Mouse (Mus musculus): ENCODE data around the gene Colgalt2.
"Not testable (repeated sequence)": the region's sequence is repeated elsewhere in the genome, so short reads cannot be mapped to it uniquely, and the experiment has no call there.

Colgalt2 gene

DNA sequence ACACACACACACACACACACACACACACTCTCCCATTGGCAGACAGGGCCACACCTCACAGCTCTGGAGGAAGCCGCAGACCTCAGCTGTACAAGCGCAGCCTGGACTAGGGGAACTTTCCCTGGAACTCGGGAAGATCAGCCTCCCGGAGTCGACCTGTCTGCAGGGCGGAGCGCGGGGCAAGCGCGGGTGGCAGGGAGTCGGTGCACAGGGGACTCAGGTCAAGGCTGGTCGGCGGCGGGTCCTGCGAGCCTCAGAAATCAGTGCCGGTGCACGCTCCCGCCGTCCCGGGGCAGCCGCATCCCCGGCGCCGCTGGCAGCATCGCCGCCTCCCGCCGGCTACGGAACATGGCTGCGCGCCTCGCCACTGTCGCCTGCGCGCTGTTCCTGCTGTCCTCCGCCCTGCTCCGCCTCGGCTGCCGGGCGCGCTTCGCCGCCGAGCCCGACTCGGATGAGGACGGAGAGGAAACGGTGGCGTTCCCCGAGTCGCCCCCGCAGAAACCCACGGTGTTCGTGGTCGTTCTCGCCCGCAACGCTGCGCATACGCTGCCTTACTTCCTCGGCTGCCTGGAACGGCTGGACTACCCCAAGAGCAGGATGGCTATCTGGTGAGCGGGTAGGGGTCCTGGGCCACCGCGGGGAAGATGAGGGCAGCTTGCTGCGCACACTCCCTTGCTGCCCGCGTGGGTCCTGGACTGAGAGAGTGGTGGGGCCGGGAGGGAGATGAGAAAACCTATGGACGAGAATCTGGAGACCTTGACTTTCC lies at the start of gene Colgalt2:
Colgalt2 (plus strand) TSS at position 41 of the 766 bp plus-strand sequence.
- DNase-seq = peak; percentile 70

DNA sequence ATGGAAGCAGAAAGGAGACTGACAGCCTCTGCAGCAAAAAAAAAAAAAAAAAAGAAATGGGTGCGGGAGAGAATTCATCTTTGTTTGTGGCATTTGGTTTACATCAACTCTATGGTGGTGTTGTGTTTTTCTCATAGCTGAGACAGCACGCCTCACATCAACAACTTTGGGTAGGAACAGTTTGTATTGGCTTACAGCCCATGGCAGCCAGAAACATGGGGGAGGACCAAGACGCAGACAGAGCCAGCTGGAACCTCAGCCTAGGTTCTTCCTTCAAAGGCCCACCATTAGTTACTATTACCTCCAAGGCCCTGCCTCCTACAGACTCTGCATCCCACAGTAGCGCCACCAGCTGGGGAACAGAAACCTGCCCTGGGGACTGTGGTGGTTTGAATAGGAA lies 42.9 kb upstream of the Colgalt2 start:
- no peak for DNase-seq

DNA sequence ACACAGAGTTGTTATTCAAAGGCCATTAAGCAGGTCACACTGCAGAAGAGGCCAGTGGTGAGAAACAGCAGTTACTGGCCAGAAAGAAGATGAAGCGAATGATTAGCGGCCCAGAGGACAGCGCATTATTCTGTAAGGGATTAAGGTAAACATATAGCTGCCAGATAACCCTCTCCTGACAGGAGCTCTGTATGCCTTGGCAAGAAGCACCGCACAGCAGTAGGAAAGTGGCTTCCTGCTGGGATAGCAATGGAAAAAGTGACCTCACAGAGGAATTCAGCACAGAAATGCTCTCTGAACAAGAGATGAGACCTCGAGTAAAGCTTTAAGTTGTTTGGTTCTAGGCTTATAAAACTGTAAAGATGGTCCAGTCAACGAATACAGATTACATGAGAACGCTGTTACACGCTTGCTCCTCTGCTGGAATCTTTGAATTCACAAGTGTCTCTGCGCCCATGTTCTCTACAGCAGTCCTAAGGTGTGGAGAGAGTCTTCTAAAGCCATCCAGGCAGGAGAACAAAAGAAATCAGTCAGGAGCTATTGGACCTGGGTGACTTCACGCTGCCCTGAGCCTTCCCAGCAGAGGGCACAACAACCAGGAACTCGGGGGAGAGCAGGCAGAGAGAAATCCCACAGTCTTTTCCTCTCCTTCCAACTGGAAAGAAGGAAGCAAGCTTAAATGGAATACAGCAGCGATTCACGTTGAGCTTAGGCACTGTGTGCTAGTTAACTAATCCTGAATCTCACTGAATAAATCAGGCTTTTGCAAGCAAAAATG lies 31.1 kb upstream of the Colgalt2 start:
- DNase-seq = no peak

DNA sequence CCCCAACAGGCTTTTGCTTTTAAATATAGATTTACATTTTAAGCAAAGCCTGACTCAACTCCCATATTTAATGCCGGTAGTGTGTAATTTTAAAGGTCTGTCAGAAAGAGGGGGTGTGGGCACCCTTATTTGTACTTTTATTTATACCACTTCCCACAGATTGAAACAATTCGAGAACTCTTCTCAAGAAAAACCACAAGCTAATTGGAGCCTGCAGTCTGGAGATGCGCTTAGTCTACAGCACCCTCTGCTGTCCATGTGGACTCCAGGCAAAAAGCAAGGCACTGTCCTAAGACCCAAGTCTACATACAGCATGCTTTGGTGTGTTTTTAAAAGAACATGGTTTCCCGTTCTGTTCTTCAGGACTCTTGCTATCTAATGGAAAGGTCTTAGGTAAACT lies 30.5 kb upstream of the Colgalt2 start:
- DNase-seq = peak; percentile 68

DNA sequence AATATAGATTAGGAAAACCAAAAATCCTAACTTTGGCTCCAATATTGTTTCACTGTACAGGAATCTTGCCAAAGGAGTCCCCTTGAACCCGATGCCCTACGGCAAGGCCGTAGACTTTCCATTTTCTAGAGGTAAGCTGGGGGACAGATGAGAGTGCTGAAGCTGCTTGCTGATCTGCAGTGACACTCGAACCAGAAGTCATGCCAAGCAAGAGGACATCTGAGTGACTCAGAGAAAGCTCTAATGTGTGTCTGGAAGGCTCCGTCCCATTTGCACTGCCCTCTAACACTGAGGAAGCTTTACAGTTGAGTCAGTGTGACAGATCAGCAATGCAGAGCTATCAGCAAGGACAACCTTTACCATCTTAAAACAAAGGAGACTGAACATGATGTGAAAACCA lies 21.3 kb upstream of the Colgalt2 start:
- no peak for DNase-seq

DNA sequence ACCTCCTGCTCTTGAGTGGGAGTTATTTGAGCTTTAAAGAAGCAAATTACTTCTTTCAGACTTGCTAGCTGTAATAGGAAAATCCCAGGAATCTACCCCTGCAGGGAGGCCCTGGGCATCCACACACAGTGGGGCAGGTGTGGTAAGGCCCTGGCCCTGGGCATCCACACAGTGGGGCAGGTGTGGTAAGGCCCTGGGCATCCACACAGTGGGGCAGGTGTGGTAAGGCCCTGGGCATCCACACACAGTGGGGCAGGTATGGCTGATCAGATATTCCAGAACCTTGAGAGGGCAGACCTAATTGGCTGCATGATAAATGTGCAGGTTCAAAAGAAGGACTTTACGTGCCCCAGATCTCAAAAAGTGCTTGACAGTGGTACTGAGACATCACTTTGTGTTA lies 15.0 kb upstream of the Colgalt2 start:
- DNase-seq = no peak

DNA sequence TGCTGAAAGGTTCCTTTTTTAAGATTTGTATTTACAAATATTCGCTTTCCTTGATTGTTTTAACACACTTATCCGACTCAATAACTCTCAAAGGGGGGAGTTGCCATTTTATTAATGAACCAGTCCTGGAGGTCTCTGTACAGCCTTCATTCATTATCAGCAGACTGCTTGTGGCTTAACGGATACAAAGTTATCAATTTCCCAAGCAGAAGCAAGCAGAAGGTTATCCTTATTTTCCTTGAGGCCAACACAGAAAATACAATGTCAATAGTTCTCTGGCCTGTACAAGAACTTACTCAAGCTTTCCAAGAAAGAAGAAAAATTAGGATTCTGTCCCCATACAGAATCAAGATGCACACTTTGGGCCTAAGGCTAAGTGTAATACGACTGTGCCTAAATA lies 13.9 kb upstream of the Colgalt2 start:
- DNase-seq = not testable (repeated sequence)

DNA sequence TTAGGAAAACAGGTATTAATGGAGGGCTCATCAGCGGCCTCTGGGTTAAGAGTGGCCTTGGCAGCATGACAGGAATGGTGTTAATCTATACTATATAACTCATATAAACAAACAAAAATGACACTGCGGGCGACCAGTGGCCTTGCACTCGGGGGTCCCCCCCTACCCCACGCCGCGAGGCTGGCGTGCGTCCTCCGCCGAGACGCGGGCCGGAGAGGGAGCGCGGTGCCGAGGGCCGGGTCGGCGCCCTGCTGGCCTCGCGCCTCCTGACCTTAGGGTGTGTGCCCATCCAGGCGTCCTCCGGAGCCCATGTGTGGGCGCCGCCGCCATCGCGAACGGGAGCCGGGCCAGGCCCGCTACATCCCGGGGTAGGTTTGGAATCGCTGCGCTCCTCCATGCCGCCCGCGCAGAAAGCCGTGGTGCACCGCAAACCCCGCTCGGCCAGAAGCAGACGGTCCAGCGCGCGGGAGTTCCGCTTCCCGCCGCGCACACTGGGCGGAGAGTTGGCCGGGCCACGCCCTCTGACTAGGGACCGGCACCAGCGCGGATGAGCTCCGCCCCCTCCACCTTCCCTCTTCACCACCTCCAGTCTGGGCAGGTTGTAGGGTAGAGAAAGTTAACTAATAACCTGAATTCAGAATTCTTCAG lies 13.3 kb upstream of the Colgalt2 start, which contains the start of gene Tsen15:
Tsen15 (minus strand) TSS at position 501 of the 648 bp plus-strand sequence.
- DNase-seq = peak; percentile 90

DNA sequence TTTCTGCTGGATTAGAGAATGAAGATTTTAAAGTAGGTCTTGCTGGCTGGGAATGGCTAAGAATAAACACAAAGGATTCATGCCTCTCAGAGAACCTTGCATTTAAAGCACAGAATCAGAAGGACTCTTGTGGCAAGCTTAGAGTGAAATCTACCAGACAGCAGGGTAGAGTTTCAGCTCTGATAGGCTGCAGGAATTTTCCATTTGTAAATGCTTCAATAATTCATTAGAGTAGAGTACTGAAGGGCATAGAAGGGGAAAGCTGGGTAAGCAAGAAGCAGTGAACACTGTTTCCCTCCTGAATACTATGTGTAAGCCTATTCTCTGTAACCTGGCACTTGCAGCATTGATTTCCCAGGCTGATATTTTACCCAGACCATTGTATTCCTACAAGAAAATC lies 10.4 kb upstream of the Colgalt2 start:
- DNase-seq = no peak

DNA sequence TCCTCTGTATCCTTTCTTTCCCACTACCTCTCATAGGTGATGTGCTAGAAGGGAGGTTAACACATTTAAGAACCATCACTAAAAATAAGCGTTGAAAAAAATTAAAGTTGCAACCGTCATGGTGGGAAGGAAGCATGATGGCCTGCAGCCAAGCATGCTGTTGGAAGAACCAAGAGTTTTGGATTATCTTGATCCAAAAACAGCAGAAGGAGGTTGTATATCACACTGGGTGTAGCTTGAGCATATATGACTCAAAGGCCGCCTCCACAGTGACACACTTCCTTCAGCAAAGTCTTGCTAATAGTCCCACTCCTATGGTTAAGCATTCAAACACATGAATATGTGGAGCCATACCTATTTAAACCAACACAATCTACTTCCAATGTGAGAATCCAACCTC lies 5.5 kb upstream of the Colgalt2 start:
- DNase-seq = peak; percentile 43

DNA sequence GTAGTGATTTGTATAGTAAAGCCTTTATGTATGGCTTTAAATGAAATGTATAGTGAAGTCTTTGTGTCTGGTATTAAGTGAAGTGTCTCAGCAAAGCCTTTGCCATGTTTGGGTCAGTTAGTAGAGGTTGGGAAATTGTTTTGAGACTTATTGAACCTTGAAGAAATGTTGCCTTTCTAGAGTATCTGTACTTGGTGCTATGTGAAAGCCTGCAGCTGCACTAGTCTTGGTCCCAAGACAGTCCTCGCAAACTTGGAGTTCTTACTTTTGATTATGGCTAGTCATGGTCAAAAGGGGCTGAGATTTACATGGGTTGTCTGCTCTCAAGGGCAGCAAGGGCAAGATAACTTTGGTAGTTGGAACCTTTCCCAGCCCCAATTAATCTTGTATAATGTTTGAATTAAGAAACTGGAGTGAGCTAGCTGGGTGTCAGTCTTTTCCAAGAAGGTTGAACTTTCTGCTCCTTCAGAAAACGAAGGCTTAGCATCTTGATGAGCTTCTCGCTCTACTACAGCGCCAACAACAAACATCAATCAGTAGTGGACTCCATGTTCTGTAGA lies 4.6 kb upstream of the Colgalt2 start:
- no peak for DNase-seq

DNA sequence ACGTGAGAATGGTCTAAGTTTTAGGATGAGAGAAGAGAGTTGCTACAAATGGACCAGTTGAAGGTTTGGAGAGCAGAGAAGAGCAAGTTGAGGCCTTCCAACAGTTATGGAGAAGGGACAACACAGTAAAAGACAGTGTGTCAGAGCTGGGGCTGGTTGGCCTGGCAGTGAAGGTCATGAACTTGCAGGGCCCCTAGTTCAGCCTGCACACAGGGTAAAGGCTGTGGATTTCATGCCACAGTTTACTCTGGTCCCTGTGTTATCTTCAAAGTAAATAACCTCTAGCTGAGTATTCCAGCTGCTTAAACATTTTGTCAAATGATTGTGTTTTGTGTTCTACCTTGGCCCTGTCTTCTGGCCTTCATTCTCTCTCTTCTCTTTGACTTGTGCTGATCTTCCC lies 922 bp upstream of the Colgalt2 start:
- DNase-seq = no peak

DNA sequence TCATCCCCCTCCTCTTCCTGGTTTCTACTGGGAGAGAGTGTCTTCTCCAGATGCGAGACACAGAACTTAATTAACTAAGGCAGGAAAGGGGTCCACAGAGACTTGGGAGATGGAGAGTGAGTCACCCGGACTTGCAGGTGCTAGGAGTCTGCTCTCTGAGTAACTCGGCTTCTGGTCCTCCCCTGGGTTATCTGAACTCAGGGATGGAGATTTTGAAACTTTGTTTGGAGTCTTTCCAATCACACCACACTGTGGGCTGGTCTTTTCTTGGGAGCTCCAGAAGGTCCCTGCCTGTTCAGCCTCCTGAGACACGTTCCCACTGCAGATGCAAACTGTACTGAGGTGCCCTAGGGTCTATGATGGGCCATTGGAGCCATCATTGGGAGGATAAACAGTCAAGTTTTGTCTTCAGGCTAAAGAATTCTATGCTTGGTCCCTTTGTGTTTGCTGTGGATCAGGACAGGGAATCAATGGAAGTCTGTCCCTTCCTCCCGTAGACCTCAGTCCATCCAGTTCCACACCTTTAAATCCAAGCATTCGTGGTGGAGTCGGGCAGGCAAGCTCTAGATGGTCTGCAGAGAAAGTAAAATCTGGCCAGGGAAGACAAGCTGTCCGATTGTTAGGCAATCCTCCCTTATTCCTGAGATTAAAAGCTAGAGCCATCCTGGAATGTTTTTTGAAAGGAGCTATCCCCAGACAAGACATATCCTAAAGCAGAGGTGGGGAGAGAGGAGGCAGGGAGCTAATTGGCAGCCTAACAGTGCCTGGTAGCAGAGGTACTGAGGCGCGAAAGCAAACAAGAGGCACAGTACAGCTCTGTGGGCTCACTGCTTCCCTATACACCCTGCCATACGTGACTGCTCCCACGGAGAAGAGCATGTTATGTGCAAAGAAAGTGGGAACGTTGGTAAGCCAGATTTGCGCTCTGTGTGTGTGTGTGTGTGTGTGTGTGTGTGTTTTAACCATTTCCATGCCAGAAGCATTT lies 1.2 kb downstream of the Colgalt2 start:
- DNase-seq = peak; percentile 31

DNA sequence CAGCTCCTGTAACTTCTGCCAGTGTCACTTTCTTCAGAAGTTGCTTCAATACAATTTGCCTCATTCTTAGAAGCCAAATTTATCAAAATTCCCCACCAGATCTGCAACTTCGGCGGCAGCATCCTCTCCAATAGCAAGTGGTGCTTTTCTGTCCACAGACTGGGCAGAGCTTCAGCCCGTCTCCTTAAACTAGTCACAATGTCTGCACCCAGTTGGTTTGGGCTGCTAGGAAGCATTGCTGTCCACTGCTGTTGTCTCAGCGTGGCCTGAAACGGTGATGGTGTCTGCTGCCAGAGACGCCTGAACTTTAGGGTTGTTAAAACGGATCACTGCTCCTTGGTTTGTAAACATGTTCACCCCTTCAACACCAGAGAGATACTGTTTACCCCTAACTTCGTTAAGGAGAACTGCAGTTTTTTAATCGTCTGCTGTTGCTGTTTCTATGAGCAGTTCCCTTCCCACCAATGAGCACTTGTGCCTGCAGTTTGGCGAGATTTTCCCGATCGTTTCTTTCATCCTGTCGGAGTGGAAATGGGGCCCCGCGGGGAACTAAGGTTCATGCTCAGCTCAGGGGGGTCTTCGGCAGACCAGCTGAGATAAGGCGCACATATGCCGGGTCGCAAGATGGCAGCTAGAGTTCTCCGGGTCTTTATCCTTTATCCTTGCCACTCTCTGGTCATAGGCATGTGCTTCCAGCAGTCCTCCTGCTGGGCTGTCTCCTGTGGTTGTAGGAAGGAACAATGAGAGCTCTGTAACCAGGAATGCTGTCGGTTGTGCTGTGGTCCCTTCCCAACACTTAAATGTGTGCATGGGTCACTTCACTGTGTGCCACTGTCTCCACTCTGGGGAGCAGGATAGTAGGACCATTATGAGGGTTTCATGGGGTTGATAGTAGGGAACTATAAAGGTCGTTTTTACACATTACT lies 7.7 kb downstream of the Colgalt2 start:
- DNase-seq = no peak

DNA sequence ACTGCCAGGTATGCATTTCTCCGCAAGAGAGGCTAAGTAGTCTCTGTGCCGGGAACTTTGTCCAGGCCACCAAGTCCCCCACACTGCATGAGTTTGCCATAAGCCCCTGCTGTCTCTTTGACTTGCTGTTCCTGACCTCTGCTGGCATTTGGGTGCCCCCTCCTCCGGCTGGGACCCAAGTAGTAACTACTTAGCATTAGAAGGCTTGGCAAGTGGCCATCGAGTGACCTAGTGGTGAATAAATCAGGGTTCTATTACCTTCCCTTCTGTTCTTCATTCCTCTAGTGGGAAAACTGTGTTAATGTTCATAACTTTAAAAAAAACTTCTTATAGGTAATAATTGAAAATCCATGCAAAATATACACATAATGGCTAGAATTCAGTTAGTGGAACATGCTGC lies 9.7 kb downstream of the Colgalt2 start:
- DNase-seq = no peak

DNA sequence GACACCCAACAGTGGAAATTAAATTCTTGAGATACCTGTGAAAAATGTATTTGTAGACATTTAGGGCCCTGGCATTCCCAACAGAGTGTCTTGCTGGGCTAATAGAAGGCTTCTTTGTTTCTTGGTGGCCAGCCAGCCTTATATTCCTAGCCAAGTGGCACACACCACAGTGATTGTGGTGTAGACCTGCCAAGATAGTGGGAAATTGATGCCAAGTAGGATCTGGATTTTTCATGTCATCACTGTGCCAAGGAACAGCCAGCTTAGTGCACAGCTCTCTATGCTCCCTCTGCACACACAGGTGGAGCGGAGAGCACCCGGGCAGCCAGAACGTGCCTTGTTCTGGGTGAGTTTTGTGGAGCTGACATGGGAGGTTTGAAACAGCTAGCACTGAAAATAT lies 11.0 kb downstream of the Colgalt2 start:
- DNase-seq = peak; percentile 10

DNA sequence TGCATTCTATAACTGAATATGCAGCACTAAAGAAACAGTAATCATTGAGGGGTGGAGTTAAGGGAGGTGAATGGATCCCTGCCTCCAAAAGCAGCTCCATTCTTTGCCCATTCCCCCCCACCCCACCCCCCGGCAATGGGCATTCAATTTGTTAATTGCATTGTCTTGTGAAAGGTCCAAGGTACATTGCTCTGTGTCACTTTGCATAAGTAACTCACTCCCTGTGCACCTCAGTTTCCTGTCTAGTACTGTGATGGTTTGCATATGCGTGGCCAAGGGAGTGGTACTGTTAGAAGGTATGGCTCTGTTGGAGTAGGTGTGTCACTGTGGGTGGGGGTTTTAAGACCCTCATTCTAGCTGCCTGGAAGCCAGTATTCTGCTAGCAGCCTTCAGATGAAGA lies 13.5 kb downstream of the Colgalt2 start:
- DNase-seq = no peak

DNA sequence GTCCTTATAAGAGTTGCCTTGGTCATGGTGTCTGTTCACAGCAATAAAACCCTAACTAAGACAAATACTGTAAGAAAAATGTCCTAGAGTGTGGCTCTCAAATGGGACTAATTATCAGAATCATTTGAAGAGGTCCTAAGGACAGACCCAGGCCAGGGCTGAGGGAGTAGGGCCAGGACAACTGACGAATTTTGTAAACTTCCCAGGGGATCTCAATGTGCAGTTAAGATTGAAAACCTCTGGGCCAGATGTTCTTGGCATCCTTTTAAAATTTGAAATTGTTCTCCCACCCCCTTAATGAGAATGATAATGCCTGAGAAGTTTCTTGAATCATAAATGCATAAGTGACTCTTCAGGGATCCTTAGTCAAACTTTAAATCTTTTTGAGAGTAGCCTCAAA lies 14.3 kb downstream of the Colgalt2 start:
- DNase-seq = no peak

DNA sequence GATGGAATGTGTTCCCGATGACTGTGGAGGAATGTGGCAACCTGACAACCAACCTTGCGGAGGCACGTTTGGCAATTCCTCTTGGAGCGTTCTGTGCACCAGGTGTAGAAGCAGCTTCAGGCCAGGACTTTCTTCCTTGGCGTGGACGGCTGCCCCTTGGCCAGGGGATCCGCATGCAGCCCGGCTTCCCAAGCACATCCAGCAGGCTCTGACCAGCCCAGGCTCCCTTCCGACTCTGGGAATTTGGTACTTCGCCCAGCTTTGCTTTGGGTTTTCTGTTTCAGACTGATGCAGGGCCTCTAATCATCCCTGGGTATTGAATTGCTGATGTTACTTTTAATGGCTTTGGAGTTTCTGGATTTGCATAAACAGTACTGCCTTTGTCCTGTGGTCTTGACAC lies 14.8 kb downstream of the Colgalt2 start:
- peak; percentile 20 for DNase-seq

DNA sequence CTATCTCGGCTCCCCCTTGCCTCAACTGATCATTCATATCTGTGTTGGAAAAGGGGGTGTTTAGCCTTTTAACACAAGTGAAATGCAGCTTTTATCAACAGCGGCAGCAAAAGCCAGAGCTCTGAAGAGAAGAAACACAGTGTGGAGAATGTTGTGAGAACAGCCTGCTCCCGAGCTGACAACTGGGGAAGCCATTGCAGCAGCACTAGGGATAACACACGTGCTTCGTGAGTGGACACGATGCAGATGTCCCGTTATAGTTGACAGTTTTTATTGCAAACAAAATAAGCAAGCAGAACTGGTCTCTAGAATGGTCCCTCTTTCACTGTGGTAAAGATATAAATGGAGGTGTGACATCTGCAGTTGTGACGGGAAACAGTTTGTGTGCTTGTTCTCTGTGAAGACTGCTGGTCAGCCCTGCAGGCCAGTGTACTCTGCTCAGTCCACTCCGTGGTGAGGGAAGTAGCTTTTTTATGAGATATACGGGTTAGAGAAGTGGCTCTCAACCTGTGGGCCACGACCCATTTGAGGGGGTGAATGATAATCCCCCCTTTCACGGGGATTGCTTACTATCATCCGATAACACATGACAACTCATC lies 16.8 kb downstream of the Colgalt2 start:
- DNase-seq = no peak

DNA sequence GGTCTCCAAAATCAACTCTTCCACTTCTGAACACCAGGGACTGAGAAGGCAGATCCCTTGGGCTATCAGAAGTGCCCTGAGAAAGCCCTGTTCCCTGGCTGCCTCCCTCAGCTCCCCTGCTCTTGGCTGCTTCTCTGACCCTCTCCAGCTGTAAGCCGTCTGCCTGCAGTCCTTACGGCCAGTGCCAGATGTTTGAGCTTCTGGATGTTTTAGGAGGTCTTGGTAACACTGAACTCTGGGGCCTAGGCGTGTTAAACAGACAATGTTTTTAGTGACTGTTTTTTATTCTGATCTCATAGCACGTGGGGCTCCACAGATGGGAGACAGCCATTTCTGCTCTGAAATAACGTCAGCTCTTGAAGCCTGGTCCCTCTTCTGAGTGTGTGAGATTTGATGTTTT lies 18.0 kb downstream of the Colgalt2 start:
- no peak for DNase-seq
